Mouse (Mus musculus): Measurements from ENCODE around the gene Zbtb20.

DNA sequence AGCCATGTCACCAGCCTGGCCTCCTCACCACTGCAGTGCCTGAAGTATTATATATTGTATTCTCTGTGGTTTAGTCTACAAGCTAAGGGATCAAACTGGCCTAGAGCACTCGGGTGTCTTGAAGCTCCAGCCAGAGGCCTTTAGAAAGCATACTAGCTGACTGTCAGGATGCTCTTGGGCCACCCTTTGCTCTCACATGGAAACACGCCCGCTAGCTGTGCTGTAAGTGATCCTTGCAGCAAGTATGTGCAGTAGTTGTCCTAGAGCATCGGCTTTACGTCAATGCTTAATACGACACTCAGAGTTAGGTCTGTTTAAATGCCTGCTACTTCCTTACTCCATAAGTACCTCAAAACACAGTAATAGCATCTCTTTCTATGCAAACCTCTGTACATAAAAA, 604.9 kb downstream of the Zbtb20 start:
- TF ChIP-seq POLR2A (IDR thresholded peaks at IDR 0.05; ENCODE audit: low read depth, low read length) (no peak), CTCF (IDR thresholded peaks at IDR 0.05; ENCODE audit: extremely low read depth, insufficient read length, insufficient replicate concordance, low read depth, low read length) (no peak)

Data from small intestine, adult 2 months (tissue).